Mouse (Mus musculus) kidney, postnatal 25 days (tissue): Measurements from ENCODE around the gene Rarg.
A peak's percentile ranks its signal among the peaks of the same experiment; 100 is the strongest.
"Not testable (repeated sequence)": the region's sequence is repeated elsewhere in the genome, so short reads cannot be mapped to it uniquely, and the experiment has no call there.

Experiments used
- DNase-seq, 2 experiments: peaks; one replicate each; pipeline ENCODE4 v3.0.0; 2021; ENCODE audit warnings: mixed read lengths in 2 of 2

Gene Rarg

DNA sequence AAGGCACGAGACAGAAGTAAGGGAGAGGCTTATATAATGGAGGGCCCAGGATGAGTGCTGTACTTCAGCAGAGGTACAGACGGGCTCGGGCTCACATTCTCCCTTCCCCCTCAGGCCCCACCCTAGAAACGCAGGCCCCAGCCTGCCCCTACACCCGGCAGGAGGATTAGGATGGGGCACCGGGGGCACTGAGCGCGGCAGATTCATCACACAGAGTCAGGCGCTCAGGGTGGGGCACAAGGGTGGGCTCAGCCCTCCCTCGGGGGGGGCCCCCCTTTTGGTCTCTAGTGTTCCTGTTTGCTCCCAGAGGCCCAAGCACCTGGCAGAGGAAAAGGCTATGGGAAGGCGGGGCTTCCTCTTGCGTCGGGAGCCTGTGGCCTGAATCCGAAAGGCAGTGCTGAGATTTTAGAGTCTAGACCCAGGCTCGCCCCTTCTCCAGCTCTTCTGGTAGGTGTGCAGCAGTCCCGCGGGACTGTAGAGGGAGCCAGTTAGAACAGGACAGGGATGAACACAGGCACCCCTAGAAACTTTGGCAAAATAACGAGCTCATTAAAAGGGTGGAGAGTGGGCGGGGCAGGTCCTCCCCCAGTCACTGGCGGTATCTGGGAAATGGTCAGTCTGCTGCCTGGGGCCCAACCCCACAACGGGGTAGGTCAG is 21.8 kb downstream of the Rarg start:
- DNase-seq: peak; percentile 60 to 81

DNA sequence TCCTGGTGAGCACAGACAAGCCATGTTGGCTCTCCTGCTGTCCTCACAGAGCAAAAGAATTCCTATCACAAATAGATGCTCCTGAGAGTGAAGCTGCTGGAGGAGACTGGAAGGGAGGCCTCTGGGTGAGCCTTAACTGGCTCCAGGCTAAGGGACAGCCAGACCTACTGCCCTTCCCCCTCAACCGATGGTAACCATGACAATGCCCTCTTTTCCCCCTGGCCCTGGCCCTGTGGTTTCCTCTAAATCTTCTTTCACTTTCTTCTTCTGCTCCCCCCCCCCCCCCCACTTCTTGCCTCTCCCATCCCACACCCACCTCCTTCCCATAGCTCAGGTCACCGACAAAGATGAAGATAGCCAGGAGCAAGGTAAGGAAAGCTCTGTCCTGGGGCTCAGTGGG is 23.4 kb downstream of the Rarg start:
- DNase-seq: peak; percentile 36 to 53

DNA sequence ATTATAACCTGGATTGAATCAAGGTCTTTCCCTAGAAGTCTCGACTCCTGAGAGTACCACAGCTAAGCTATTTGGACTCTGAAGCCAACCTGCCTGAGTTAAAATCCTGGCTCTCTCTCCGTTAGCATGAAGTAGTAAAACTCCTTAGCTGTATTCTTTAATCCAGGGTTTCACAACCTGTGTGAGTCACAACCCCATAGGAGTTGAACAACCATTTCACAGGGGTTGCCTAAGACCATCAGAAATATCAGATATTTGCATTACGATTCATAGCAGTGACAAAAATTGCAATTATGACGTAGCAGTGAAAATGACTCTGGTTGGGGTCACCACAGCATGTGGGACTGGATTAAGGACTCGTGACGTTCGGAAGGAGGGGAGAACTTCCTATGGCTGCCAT is 24.6 kb downstream of the Rarg start:
- no peak for DNase-seq

DNA sequence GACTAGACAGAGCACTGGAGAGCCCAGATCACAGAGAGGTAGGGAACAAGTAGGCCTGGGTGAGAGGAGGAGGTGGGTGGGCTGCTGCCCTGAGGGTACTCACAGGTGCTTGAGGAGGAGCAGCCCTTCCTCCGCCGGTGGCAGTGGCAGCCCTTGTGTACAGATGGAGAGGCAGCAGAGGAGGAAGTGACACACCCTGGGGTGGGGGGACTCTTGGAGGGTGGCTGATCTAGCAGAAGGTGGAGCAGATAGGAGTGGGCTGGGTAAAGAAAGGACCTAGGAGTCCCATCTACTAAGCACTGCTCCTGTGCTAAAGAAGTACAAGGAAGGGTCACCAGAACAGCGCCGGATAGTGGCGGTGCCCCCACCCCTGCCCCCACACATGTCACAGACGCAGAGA is 25.6 kb downstream of the Rarg start, which contains the start of gene Itgb7:
Gene Itgb7, minus strand, starts transcription at position 197 of the 400 bp plus-strand sequence.
- DNase-seq: no peak

DNA sequence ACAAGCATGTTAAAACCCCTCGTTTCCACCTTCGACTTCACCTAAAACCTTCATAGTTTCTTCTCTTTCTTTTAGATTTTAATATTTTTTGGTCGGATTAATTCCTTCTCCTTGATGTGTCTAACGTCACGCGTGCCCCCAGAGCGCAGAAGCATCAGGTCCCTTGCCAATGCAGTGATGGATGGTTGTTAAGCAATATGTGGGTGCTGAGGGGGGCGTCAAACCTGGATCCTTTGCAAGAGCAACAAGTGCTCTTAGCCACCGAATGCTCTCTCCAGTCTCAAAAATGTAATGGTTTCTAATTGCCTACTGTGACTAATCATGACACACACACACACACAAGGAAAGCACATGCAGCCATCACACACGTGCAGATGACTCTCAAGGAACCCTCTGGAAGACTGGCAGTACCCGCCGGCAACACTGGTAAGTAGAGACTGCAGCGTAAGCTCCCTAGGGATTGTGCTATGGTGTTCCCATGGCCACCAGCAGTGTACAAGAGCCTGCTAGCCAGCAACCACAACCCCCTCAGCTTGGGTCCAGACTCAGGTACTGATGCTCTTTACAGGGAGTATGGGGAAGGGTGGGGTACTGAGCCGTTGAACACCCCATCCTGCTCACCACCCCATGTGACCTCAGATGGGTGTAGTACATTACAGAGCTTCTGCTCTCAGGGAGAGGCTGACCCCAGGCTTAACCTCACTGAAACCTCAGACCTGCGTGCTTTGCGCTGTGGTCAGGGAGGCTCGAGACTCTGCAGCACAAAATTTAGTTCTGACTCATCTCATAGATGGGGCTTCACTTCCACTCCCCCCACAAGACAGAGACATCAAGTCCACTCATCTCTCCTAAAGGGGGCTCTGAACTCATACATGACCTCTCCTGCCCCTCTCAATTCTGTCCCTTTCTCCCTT is 26.7 kb downstream of the Rarg start:
- peak in 1 of 2 experiments; percentile 28 for DNase-seq

DNA sequence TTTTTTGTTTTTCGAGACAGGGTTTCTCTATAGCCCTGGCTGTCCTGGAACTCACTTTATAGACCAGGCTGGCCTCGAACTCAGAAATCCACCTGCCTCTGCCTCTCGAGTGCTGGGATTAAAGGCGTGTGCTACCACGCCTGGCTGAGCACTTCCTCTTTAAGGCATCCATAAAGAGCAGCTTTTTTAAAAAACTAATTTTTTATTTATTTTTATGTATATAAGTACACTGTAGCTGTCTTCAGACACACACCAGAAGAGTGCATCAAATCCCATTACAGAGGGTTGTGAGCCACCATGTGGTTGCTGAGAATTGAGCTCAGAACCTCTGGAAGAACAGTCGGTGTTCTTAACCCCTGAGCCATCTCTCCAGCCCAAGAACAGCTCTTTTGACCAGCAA is 31.7 kb downstream of the Rarg start:
- not testable (repeated sequence) for DNase-seq

DNA sequence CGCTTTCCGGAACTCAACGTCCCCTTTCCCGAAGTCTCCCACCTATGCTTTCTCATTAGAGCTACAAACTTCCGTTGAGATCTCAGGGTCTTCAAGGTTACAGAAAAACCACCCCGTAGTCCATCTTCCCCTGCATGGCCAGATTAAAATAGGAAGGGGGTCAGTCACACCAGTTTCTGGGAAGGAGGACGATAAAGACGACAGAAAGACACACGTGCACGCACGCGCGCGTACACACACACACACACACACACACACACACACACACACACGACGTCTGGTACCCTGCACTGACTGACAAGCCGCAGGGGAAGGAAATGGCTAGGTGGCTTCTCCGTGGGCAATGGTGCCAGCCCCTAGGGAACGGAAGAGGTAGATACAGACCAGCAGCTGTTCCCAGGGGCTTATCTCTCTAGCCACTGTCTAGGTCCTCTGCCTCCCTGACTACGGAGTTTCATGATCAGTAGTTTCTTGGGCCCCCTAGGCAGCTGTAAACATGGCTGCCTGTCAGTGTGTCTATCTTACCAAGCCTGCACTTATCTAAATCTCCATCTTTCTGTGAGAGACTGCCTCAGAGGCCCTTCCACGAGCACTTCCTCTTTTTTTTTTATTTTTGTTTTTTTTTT is 32.2 kb downstream of the Rarg start:
- DNase-seq: no peak

DNA sequence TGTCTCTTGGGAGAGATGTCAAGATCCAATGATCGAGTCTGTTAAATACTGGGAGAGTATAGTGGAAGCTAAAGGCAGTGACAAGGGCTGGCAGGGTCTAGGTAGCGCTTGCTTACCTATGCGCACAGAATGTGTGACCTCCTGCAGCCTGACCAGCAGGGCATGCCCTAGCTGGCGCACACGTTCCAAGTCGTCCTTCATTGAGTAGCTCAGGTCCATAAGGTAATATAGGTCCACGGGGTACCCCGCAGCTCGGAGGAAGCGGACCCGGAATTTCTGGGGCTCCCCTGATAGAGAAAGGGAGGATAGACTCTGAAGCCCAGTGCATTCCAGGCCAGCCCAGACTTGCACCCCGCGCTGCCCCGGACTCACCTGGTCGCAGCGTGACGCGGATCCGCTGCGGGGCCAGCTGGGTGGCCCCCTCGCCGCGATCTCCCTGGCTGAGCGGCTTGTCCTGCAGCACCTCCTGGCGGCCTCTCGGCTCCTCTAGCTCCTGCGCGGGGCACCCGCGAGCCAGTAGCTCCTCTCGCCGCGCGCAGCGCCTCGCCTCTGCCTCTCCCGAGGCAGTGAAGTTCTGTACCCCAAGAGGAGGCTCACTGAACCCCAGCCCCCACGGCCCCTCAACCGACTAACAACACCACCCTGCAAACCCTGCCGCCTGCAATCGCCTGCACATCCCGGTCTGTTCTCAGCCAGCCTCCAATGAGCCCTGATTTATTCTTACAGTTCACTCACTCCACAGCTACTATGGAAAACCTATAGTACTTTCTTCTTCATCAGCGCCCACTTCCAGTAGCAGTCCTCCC is 32.9 kb downstream of the Rarg start:
- peak; percentile 87 for DNase-seq

DNA sequence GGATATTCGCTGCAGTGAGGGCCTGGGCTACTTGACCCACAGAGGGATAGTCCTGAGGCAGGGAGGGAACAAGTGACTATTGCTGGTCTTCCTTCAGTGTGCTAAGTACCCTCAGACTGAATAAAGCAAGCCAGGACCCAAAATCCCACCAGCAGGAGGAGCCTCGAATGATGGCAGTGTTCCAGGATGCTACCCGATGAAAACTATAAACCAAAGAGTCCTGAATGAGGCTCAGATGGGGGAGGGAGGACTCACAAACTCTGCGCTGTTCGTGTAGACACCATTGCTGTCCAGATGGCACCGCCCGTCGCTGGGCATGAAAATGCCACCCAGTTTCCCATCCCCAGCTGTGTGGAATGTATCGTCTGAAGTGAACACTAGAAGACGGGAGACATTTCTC is 34.9 kb downstream of the Rarg start:
- no peak for DNase-seq

DNA sequence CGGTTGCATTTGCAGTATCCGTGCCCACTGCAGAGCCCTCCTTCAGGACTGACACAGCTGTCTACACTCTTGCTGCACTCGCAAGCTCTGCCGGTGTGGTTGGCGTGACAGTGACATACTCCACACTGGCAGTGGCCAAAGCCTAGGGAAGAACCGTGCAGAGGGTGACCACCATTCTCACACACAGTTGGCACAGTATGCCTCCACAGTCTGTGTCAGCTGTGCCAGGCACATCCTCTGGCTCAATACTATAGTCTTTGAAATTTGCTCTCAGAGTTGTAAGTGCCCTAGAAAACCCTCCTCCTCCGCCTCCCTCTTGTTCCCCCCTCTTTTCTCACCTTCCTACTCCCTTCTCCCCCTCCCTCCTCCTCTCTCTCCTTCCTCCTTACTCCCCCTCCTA is 40.0 kb downstream of the Rarg start:
- no peak for DNase-seq

DNA sequence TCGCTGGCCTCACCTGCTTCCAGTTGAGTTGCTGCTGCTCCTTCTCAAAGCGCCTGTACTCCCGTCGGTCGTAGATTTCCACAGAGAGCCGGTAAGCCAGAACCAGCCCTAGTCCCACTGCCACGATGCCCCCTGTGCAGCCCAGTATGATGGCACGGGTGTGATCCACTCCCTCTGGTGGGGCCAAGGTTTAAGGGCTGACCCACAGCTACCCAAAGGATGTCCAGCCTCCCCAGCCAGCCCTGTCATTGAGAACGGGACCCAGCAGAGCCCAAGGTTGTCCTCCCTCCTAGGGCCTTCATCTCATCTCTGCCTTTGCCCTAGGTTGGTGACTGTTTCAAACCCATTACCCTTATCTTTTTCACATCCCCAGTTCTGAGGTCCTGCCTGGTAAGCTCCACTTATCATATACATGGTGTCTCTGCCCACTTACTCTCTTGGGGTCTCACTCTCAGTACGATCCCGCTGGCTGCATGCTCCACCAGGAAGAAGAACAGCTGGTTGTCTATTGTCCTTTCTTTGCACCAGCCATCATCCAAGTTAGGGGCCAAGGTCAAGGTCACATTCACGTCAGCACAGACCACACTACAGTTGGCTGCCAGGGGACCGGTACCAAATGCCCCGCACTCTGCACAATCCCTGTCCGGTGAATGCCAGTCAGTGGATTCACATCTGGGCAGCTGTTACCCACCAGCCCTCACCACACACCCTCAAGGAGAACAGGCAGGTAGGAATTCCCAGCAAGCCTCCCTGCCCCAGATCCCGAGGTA is 40.7 kb downstream of the Rarg start:
- DNase-seq: no peak

DNA sequence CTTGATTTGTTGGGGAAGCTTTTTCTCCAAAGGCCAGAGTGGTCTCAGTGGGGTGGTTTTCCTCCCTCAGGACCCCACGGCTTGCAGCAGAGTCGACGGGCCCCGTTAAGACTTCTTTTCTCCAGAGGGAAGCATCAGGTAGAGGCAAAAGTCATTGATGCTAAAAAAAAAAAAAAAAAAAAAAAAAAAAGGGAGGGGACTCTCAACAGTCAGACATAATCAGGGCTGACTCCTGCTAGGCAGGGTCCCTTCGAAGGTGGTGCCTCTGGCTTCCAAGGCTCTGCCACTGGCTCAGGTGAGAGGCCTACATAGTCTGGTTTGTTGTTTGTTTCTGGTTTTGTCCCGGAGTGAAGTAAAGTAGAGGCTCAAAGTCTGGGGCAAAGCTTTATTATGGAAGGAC is 41.7 kb downstream of the Rarg start:
- DNase-seq: no peak

DNA sequence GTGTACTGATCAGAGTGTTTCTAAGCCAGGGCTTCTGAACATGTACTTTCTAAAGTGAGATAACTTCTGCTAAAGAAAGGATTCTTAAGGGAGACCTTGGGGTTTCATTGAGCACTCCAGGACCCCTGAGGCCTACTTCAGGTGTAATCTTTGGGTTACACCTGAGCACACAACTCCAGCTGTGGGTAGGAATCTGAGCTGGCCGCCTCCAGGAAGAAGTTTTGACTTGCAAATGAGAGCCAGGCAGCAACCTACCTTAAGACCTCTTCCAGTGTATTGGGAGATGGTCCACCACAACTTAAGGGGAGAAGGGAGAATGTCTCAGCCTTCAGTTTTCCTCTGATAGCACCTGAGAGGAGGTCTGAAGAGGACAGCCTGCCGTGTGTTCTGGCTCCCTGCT is 43.2 kb downstream of the Rarg start:
- DNase-seq: no peak

DNA sequence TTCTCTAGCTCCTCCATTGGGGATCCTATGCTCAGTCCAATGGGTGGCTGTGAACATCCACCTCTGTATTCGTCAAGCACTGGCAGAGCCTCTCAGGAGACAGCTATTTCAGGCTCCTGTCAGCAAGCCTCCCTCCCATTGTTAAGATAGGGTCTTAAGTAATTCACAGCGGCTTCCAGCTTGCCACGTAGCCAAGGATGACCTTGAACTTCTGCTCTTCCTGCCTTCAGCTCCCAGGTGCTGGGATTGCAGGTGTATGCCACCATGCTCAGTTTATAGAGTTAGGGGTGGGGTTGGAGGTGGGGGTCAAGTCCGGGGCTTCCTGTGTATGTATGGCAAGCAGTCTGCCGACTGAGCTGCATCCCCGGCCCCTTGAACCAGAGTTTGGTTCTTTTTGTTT is 45.4 kb downstream of the Rarg start:
- DNase-seq: no peak

DNA sequence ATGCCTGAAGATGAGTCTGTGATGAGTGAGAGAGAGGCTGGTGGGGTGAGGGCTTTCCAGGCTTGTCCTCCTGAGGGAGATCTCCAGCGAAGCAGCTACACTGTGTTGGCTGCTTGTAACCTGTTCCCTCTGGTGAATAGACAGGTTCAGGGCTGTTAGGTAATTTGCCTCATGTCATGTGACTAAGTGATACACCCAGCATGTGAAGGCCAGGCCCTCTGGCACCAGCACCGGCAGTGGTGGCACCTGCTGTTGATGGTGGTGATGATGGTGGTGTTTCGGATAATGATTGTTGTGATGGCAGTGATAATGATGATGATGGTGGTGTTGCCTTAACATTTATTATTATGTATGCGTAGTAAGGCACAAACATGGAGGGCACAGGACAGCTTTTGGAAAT is 46.5 kb downstream of the Rarg start:
- peak in 1 of 2 experiments; percentile 54 for DNase-seq

DNA sequence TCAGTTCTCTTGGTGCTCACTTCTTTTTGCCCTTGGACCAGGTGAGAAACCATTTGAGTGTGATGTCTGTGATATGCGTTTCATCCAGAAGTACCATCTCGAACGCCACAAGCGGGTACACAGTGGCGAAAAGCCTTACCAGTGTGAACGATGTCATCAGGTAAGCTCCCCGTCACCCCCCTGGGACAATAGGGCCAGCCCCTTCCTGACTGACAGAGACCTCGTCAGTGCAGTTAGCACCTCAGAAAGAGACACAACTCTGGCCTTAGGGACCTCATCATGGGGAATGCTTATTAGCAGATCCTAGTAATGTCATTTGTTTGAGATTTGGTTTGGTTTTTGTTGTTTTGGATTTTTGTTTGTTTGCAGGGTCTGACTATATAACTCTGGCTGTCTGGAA is 48.2 kb downstream of the Rarg start:
- no peak for DNase-seq

DNA sequence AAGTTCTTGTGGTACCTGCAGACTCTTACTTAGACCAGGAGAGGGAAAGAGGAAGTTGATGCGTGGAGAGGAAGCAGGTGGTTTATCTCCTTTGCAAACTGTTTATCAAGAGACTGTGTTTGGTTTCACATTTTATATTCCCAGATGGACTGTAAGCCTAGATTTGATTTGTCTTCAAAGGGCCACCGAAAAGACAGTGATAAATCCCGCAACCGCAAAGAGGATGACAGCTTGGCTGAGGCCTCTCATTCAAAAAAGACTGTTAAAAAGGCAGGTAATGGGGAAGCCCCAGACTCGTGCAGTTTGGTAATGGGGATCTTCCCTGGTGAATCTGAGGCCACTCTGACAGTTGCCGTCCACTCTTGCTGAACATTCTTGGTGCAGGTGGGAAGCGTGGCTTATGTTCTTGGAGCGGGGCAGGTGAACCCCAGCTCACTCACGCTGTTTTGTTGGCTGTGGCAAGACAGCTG is 49.2 kb downstream of the Rarg start:
- no peak for DNase-seq

DNA sequence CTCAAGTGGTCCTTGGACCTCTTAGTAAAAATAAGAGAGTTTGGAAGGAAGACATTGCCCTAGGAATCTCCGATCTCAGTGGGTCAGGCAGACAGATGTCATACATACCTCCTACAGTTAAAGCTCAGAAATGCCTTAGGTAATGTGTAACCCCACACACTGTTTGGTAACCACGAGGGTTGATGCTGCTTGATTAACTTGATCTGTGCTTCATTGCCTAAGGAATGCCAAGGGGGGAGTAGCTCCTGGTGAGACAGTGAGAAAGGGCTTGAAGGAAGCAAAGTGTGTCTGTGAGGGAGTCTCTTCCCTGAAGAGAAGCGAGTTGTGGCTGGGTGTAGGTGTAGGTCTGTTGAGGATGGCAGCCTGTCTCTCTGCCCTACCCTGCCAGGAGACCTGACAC is 50.0 kb downstream of the Rarg start:
- DNase-seq: peak in 1 of 2 experiments; percentile 55

DNA sequence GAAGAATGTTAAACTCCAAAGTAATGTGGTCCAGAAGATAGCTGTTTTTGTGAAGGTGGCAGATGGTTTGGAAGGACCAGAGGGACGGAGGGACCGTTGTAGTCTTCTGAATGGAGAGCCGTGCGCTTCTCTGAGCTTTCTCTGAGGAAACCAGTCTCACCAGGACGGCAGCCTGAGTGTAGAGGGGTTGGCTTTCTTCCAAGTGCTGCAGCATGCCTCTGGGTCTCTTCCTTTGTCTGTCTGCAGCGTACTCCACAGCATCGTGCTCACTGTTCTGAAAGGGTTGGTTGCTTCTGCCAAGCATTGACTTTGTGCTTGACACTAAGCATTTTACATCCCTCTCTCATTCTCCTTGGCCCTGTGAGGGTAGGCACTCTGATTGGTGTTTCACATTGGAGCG is 51.5 kb downstream of the Rarg start:
- DNase-seq: peak; percentile 50 to 53

DNA sequence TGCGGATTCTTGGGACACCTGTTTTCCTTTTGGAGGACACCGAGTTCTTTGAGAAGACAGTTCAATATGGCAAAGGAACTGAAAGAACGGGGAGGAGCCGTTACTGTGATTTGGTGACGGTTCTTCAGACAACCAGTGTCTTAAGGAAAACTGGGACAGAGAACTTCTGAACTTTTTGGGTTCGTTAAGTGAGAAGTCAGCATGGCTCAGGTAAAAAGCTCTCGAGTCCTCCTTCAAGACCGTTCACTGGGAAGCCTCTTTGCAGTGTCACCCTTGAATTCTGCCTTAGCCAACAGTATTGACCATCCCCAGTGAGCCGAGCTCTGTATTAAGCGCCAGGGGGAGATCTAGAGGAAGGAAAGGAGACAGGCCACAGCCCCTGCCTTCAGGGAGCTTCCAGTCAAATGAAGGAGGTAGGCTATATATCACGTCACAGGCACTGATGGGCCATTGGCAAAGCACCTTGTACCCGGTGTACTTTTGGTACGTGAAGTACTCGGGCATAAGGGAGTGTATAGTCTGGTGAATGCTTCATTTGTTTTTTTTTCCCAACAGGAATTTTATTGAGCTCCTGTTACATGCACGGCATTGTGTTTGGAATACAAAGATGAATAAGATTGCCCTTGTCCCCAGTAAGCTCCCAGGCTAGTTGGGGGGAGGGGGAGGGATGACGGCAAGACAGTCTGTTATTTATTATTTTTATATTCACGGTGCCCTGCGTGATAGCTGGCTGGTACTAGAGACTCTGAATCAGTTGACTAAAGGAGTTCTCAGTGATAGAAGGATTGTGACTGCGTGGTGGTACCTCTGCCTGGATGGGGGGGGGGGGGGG is 52.4 kb downstream of the Rarg start, which contains the start of gene Csad:
Gene Csad, minus strand, starts transcription at position 51 of the 832 bp plus-strand sequence.
- DNase-seq: no peak

DNA sequence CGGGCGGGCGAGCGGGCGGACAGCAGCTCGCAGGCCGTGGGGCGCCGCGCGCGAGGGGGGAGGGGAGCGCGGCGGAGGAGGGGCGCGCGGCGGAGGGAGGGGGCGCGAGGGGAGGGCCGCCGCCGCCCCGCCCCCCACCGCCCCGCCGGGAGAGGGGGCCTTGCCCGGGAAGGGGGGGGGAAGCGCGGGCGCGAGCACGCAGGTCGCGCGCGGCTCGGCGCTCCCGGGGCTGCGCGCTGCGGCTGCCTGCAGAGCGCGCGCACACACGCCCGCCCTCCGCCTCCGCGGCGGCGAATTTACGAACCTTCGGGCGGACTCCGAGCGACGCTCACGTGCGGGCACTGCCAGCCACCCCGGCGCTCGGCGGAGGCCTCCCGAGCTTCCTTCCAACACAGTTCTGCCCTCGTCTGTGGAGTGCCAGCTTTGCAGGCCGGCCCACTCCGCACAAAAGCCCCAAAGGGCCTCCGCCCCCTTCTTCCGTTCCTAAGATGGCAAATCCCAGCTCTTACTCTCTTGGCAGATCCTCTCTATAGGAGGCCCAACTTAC is 53.4 kb downstream of the Rarg start:
- DNase-seq: peak; percentile 68 to 90
